Mouse (Mus musculus) ES-E14 (cell line): ENCODE results near the gene Tmem108.

Experiments used
- CHD2 ChIP-seq: IDR thresholded peaks from 2 replicates; pipeline ENCODE4 v1.6.1; 2014; ENCODE audit warnings: mild to moderate bottlenecking, low read depth, low read length, inconsistent platforms
- MAFK ChIP-seq: IDR thresholded peaks from 2 replicates; pipeline ENCODE4 v1.6.1; 2014; ENCODE audit warnings: mild to moderate bottlenecking, low read depth, low read length, inconsistent platforms; ENCODE audit not compliant: insufficient read depth
- ZC3H11A ChIP-seq: IDR thresholded peaks from 2 replicates; pipeline ENCODE4 v1.6.1; 2012; ENCODE audit warnings: low read depth, mild to moderate bottlenecking, inconsistent platforms, low read length, borderline replicate concordance
- ZNF384 ChIP-seq: IDR thresholded peaks from 2 replicates; pipeline ENCODE4 v1.6.1; 2012; ENCODE audit warnings: low read depth, low read length, inconsistent platforms

DNA sequence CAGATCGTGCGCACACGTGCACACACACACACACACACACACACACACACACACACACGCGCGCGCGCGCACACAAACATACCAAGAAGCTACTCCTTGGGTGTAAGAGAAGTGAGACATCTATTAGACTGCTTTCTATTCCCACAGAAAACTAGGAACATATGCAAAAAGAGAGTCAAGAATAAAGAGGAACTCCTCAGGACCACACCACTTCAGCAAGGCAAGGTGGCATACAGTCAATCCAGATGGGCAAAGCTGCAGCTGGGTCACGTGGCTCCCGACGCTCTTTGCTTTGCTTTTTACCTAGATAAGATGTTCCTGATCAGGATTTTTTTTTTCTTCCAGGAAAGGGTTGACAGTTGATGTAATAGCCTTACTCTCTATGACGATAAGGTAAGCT, 45.6 kb downstream of the Tmem108 start:
- TF ChIP-seq CHD2: no peak
- TF ChIP-seq MAFK: no peak
- TF ChIP-seq ZNF384: no peak
- no peak for TF ChIP-seq ZC3H11A
